Mouse (Mus musculus): ENCODE data around the gene Skap1. TPM values are rescaled to one million over a fixed set of nuclear protein-coding genes. Genes with fewer than 3 reads are reported as not detected.
"Not testable (repeated sequence)": the region's sequence is repeated elsewhere in the genome, so short reads cannot be mapped to it uniquely, and the experiment has no call there.

Skap1 gene
- polyA plus RNA-seq, 1 experiment from 2014 or later, result 7.6 TPM

DNA sequence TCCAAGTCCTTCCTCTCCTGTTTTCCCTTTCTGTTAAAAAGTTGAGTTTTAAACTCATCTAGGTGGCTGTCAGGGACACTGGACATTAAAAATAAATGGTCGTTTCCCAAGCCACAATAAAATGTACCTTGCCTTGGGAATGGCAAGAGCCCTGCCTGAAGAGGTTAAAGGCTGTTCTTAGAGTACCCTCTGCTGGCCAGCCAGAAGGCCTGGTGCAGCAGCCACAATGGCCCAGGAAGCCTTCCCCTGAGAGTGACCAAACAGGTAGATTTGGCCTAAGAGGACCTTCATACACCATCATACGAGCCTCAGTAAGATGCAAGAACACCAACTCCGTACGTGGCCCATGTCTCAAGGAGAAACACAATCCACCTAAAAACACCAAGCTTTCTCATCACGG, 246.9 kb downstream of the Skap1 start:
- no peak for ATAC-seq (replicated peaks; ENCODE audit: low FRiP score, low read depth)
- H3K4me1 ChIP-seq (replicated peaks; ENCODE audit: insufficient read depth, low read length), result no peaks in the 10 kb centered on the region
- H3K9me3 ChIP-seq (replicated peaks; ENCODE audit: low read length), result no peaks in the 10 kb centered on the region
- no peak overlapping the region for H3K9ac ChIP-seq (ENCODE audit: low read depth, low read length)
- no peak overlapping the region for H3K4me2 ChIP-seq (ENCODE audit: low read length)
- H3K36me3 ChIP-seq (ENCODE audit: insufficient read depth, low read length), result no peaks in the 10 kb centered on the region
- TF ChIP-seq CTCF (IDR thresholded peaks at IDR 0.05; ENCODE audit: low read depth), result peak; percentile 70
- WGBS, result 51% methylated on average over 5 of the region's 5 CpGs
- no peak overlapping the region for H3K27ac ChIP-seq
- H3K27me3 ChIP-seq (ENCODE audit: insufficient read depth, low read length), result no peaks in the 10 kb centered on the region
- no peak overlapping the region for H3K4me3 ChIP-seq (replicated peaks; ENCODE audit: low read depth, low read length)
- DNase-seq (ENCODE audit: low spot score), result no peak

DNA sequence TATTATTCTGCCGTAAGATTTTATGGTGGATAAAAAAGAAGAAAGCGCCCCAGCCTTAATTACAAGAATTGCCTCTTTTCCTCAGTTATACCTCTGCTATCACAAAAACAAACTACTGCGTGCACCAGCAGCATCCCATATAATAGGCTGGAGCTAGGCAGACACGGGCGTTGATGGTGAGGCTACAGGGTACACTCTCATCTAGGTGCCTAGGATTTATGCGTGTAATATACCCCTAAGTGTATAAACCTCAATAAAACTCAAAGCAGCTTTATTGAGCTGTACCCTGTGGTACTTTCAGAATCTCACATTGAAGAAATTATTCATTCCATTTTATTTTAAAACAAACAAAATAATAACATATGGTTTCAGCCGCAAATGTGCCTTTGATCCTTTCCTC, 247.3 kb downstream of the Skap1 start:
- Histone ChIP-seq H3K4me3 (replicated peaks; ENCODE audit: low read depth, low read length) (no peak overlapping the region), H3K4me1 (replicated peaks; ENCODE audit: insufficient read depth, low read length) (no peaks in the 10 kb centered on the region), H3K9me3 (replicated peaks; ENCODE audit: low read length) (no peaks in the 10 kb centered on the region), H3K27ac (no peak overlapping the region), H3K9ac (ENCODE audit: low read depth, low read length) (no peak overlapping the region), H3K27me3 (ENCODE audit: insufficient read depth, low read length) (no peaks in the 10 kb centered on the region), H3K36me3 (ENCODE audit: insufficient read depth, low read length) (no peaks in the 10 kb centered on the region), H3K4me2 (ENCODE audit: low read length) (no peak overlapping the region)
- 75% methylated on average over 7 of the region's 7 CpGs for whole genome bisulfite sequencing
- ATAC-seq (replicated peaks; ENCODE audit: low FRiP score, low read depth), result no peak
- DNase-seq (ENCODE audit: low spot score), result no peak
- TF ChIP-seq CTCF (IDR thresholded peaks at IDR 0.05; ENCODE audit: low read depth), result no peak

- no peaks in the 10 kb centered on the region for H3K4me1 ChIP-seq (replicated peaks; ENCODE audit: insufficient read depth, low read length)
- no peak overlapping the region for H3K9ac ChIP-seq (ENCODE audit: low read depth, low read length)
- no peak overlapping the region for H3K27ac ChIP-seq
- WGBS, result 64% methylated on average over 18 of the region's 18 CpGs
- H3K27me3 ChIP-seq (ENCODE audit: insufficient read depth, low read length), result no peaks in the 10 kb centered on the region
- 0 out of 2 replicates have a peak overlapping the region, but pooled peaks have one; percentile 4 for H3K4me2 ChIP-seq (ENCODE audit: low read length)
- ATAC-seq (replicated peaks; ENCODE audit: low FRiP score, low read depth), result no peak
- no peak for DNase-seq (ENCODE audit: low spot score)
- no peak overlapping the region for H3K4me3 ChIP-seq (replicated peaks; ENCODE audit: low read depth, low read length)
- TF ChIP-seq CTCF (IDR thresholded peaks at IDR 0.05; ENCODE audit: low read depth), result no peak
- no peaks in the 10 kb centered on the region for H3K36me3 ChIP-seq (ENCODE audit: insufficient read depth, low read length)
- no peaks in the 10 kb centered on the region for H3K9me3 ChIP-seq (replicated peaks; ENCODE audit: low read length)
Measured at GRCm38 (mm10) chr11:96713210-96714005, 249.0 kb downstream of the Skap1 start.

- WGBS, result 74% methylated on average over 7 of the region's 7 CpGs
- H3K9me3 ChIP-seq (replicated peaks; ENCODE audit: low read length), result no peaks in the 10 kb centered on the region
- no peak for ATAC-seq (replicated peaks; ENCODE audit: low FRiP score, low read depth)
- H3K9ac ChIP-seq (ENCODE audit: low read depth, low read length), result no peak overlapping the region
- no peaks in the 10 kb centered on the region for H3K36me3 ChIP-seq (ENCODE audit: insufficient read depth, low read length)
- DNase-seq (ENCODE audit: low spot score), result no peak
- H3K4me2 ChIP-seq (ENCODE audit: low read length), result no peak overlapping the region
- H3K27me3 ChIP-seq (ENCODE audit: insufficient read depth, low read length), result no peaks in the 10 kb centered on the region
- TF ChIP-seq CTCF (IDR thresholded peaks at IDR 0.05; ENCODE audit: low read depth), result no peak
- no peaks in the 10 kb centered on the region for H3K4me1 ChIP-seq (replicated peaks; ENCODE audit: insufficient read depth, low read length)
- H3K27ac ChIP-seq, result no peak overlapping the region
- no peak overlapping the region for H3K4me3 ChIP-seq (replicated peaks; ENCODE audit: low read depth, low read length)
Measured at GRCm38 (mm10) chr11:96714011-96714410, 249.6 kb downstream of the Skap1 start.

GRCm38 (mm10) chr11:96715168-96715567, 250.8 kb downstream of the Skap1 start:
- WGBS, result 93% methylated on average over 3 of the region's 5 CpGs
- not testable (repeated sequence) for H3K4me3 ChIP-seq (replicated peaks; ENCODE audit: low read depth, low read length); ATAC-seq (replicated peaks; ENCODE audit: low FRiP score, low read depth); H3K9ac ChIP-seq (ENCODE audit: low read depth, low read length); H3K27me3 ChIP-seq (ENCODE audit: insufficient read depth, low read length); H3K4me1 ChIP-seq (replicated peaks; ENCODE audit: insufficient read depth, low read length); H3K27ac ChIP-seq; H3K9me3 ChIP-seq (replicated peaks; ENCODE audit: low read length); DNase-seq (ENCODE audit: low spot score); H3K36me3 ChIP-seq (ENCODE audit: insufficient read depth, low read length); H3K4me2 ChIP-seq (ENCODE audit: low read length)

DNA sequence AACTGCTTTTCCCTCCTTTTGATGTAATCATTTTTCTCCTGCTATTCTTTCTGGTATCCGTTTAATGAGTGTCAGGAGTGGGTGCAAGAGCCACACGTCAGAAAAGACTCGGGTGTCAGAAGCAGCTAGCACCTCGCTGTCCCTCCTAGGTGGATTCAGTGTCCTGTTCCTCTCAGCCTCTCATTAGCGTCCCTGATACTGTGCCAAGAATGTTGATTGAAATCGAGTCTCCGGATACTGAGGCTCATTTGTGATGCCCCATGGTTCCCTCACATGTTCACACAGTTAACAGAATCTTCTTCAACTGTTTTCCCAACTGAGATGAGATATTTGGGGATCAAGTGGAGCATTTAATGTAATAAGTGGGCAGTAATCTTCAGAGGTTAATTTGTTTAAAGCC, 254.2 kb downstream of the Skap1 start:
- whole genome bisulfite sequencing, result 40% methylated on average over 7 of the region's 7 CpGs
- ATAC-seq (replicated peaks; ENCODE audit: low FRiP score, low read depth) (no peak), DNase-seq (ENCODE audit: low spot score) (no peak)
- no peak overlapping the region for H3K9ac ChIP-seq (ENCODE audit: low read depth, low read length)
- no peaks in the 10 kb centered on the region for H3K9me3 ChIP-seq (replicated peaks; ENCODE audit: low read length)
- H3K36me3 ChIP-seq (ENCODE audit: insufficient read depth, low read length), result no peaks in the 10 kb centered on the region
- H3K27ac ChIP-seq, result no peak overlapping the region
- H3K4me3 ChIP-seq (replicated peaks; ENCODE audit: low read depth, low read length), result no peak overlapping the region
- no peaks in the 10 kb centered on the region for H3K4me1 ChIP-seq (replicated peaks; ENCODE audit: insufficient read depth, low read length)
- no peak overlapping the region for H3K4me2 ChIP-seq (ENCODE audit: low read length)
- TF ChIP-seq CTCF (IDR thresholded peaks at IDR 0.05; ENCODE audit: low read depth), result no peak
- H3K27me3 ChIP-seq (ENCODE audit: insufficient read depth, low read length), result no peaks in the 10 kb centered on the region

DNA sequence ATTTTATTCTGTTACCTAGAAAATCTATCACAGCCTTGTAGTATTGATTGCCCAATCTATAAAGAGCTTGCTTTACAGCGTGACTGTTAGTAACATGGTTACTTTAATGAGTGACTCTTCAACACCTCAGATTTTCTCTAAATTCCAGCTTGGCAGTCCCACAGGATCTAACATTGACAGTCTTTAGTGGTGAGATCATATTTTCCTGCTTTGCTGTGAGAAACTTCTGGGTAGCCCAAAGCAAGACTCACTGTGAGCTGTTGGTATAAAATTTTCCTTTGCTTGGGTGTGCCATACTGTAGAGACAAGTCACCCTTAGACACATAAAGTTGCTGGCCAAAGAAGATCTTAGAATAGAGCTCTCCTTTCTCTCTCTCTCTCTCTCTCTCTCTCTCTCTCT, 261.4 kb downstream of the Skap1 start:
- H3K9me3 ChIP-seq (replicated peaks; ENCODE audit: low read length), result no peaks in the 10 kb centered on the region
- peaks cover 10% of the 10 kb centered on the region; the same call in 1 of the 2 replicates for H3K4me1 ChIP-seq (replicated peaks; ENCODE audit: insufficient read depth, low read length)
- no peak overlapping the region for H3K27ac ChIP-seq
- H3K27me3 ChIP-seq (ENCODE audit: insufficient read depth, low read length), result no peaks in the 10 kb centered on the region
- no peak for DNase-seq (ENCODE audit: low spot score)
- WGBS, result 73% methylated on average over 1 of the region's 1 CpGs
- H3K36me3 ChIP-seq (ENCODE audit: insufficient read depth, low read length), result no peaks in the 10 kb centered on the region
- no peak overlapping the region for H3K4me3 ChIP-seq (replicated peaks; ENCODE audit: low read depth, low read length)
- no peak overlapping the region for H3K9ac ChIP-seq (ENCODE audit: low read depth, low read length)
- no peak for TF ChIP-seq CTCF (IDR thresholded peaks at IDR 0.05; ENCODE audit: low read depth)
- H3K4me2 ChIP-seq (ENCODE audit: low read length), result no peak overlapping the region
- ATAC-seq (replicated peaks; ENCODE audit: low FRiP score, low read depth), result no peak

Data from kidney, postnatal 0 days (tissue).